Mouse (Mus musculus) right cerebral cortex, postnatal 36 days (tissue): ENCODE measurements at regions not wholly inside any gene's neighbourhood (a gene's known extent, or its start where the extent isn't known, plus 50 kb on each side); places are given as distances from the start of the nearest gene placed in this dataset.

Experiments
- DNase-seq, 2 experiments: peaks; one replicate each; pipeline ENCODE4 v3.0.0; 2022; ENCODE audit warnings: low spot score in 2 of 2, mixed read lengths in 1 of 2

GRCm38 (mm10) chr4:47622851-47623743, 148.6 kb downstream of the Sec61b start:
- no peak for DNase-seq

- DNase-seq, result no peak
Observed at GRCm38 (mm10) chr4:47630006-47630405, 155.5 kb downstream of the Sec61b start.

GRCm38 (mm10) chr4:47630427-47630826, 156.0 kb downstream of the Sec61b start:
- DNase-seq, result no peak

GRCm38 (mm10) chr4:47638876-47639494, 164.5 kb downstream of the Sec61b start:
- DNase-seq, result no peak

GRCm38 (mm10) chr4:47645093-47645492, 170.6 kb downstream of the Sec61b start:
- DNase-seq, result no peak

GRCm38 (mm10) chr4:47648701-47649100, 174.2 kb downstream of the Sec61b start:
- no peak for DNase-seq

GRCm38 (mm10) chr4:47649951-47650350, 175.5 kb downstream of the Sec61b start:
- DNase-seq, result no peak

GRCm38 (mm10) chr4:47651521-47651920, 177.1 kb downstream of the Sec61b start:
- no peak for DNase-seq

GRCm38 (mm10) chr4:47653143-47653542, 178.7 kb downstream of the Sec61b start:
- DNase-seq, result no peak

GRCm38 (mm10) chr4:47669519-47669918, 195.1 kb downstream of the Sec61b start:
- no peak for DNase-seq

- DNase-seq, result no peak
Observed at GRCm38 (mm10) chr4:47670476-47670875, 196.0 kb downstream of the Sec61b start.

GRCm38 (mm10) chr4:47671362-47671761, 196.9 kb downstream of the Sec61b start:
- DNase-seq, result no peak

- DNase-seq, result no peak
Observed at GRCm38 (mm10) chr4:47681141-47681540, 206.7 kb downstream of the Sec61b start.

GRCm38 (mm10) chr4:47691207-47691606, 216.7 kb downstream of the Sec61b start:
- DNase-seq, result no peak

- DNase-seq, result no peak
Observed at GRCm38 (mm10) chr4:47692654-47693053, 218.2 kb downstream of the Sec61b start.

- peak in 1 of 2 experiments; percentile 13 for DNase-seq
Observed at GRCm38 (mm10) chr4:47693221-47693620, 218.8 kb downstream of the Sec61b start.

GRCm38 (mm10) chr4:47697071-47697470, 222.6 kb downstream of the Sec61b start:
- DNase-seq, result no peak

GRCm38 (mm10) chr4:47698514-47698913, 224.1 kb downstream of the Sec61b start:
- DNase-seq, result no peak

- DNase-seq, result no peak
Observed at GRCm38 (mm10) chr4:47698926-47699325, 224.5 kb downstream of the Sec61b start.

- DNase-seq, result no peak
Observed at GRCm38 (mm10) chr4:47703501-47703900, 229.0 kb downstream of the Sec61b start.

- no peak for DNase-seq
Observed at GRCm38 (mm10) chr4:47704607-47705006, 230.1 kb downstream of the Sec61b start.

GRCm38 (mm10) chr4:47707966-47708365, 233.5 kb downstream of the Sec61b start:
- DNase-seq, result peak; percentile 67 to 70

GRCm38 (mm10) chr4:47713387-47713786, 238.9 kb downstream of the Sec61b start:
- no peak for DNase-seq
